Mouse (Mus musculus) G1E (cell line): ENCODE data around the gene Hsd17b13. TPM values are rescaled to one million over a fixed set of nuclear protein-coding genes. Genes with fewer than 3 reads are reported as not detected.

Source experiments
- ATAC-seq: 2 replicates; pipeline ENCODE4 v1.8.0; 2016; ENCODE audit warnings: mild to moderate bottlenecking; ENCODE audit not compliant: insufficient number of reproducible peaks, poor library complexity, low FRiP score, severe bottlenecking; ENCODE audit errors: extremely low read depth
- DNase-seq: peaks from one replicate; pipeline ENCODE4 v3.0.0; 2012; ENCODE audit warnings: low spot score
- H3K27me3 ChIP-seq: 2 replicates; pipeline ENCODE4 v1.6.1; 2012; ENCODE audit warnings: mild to moderate bottlenecking, low read length, inconsistent platforms; ENCODE audit not compliant: insufficient read depth
- H3K36me3 ChIP-seq: replicated peaks from 2 replicates; pipeline ENCODE3; 2012; ENCODE audit warnings: mild to moderate bottlenecking, inconsistent platforms
- H3K4me1 ChIP-seq: 2 replicates; pipeline ENCODE4 v1.6.1; 2012; ENCODE audit warnings: low read depth, low read length, inconsistent platforms, mixed read lengths; ENCODE audit not compliant: insufficient read depth
- H3K4me3 ChIP-seq: 2 replicates; pipeline ENCODE4 v1.5.1; 2012; ENCODE audit warnings: low read depth, mild to moderate bottlenecking, inconsistent platforms, low read length, moderate library complexity, mixed read lengths
- H3K9me3 ChIP-seq: replicated peaks from 2 replicates; pipeline ENCODE4 v1.6.1; 2012; ENCODE audit warnings: inconsistent platforms
- CTCF ChIP-seq: IDR thresholded peaks from 2 replicates; pipeline ENCODE4 v1.5.1; 2012; ENCODE audit warnings: low read depth, low read length, inconsistent platforms, mixed read lengths
- GATA1 ChIP-seq: IDR thresholded peaks from 2 replicates; pipeline ENCODE4 v1.6.1; 2012; ENCODE audit warnings: borderline replicate concordance, low read length, inconsistent platforms, mixed read lengths
- GATA2 ChIP-seq: IDR thresholded peaks from 2 replicates; pipeline ENCODE4 v1.6.1; 2012; ENCODE audit warnings: low read depth, low read length, inconsistent platforms, borderline replicate concordance
- POLR2AphosphoS5 ChIP-seq: IDR thresholded peaks from 2 replicates; pipeline ENCODE4 v1.6.1; 2012; ENCODE audit warnings: low read depth, low read length, inconsistent platforms; ENCODE audit not compliant: insufficient replicate concordance
- TAL1 ChIP-seq: conservative IDR thresholded peaks from 2 replicates; pipeline ENCODE4 v1.6.1; 2012; ENCODE audit warnings: low read depth, low read length, inconsistent platforms, mixed read lengths
- polyA plus RNA-seq: library from polyadenylated mRNA; stranded (reverse); fragments of >175 nt; gene quantifications from 2 replicates; pipeline ENCODE4 v1.2.3, GENCODE M21; 2012
- total RNA-seq, 2 experiments: library from RNA; stranded (forward) in 1 of 2; stranded (reverse) in 1 of 2; fragments of 200-1000 nt in 1 of 2; fragments of >200 nt in 1 of 2; fragmentation: Nextera tagmentation in 1 of 2; gene quantifications; 2 replicates each; pipeline ENCODE4 v1.2.3; 2014 to 2017

Gene Hsd17b13
- total and polyA plus RNA-seq, 3 experiments = not detected

- H3K4me3 ChIP-seq = no peak overlapping the region
- H3K9me3 ChIP-seq = no peaks in the 10 kb centered on the region
- DNase-seq (no peak), ATAC-seq (no peak)
- no peaks in the 10 kb centered on the region for H3K36me3 ChIP-seq
- H3K27me3 ChIP-seq = peaks cover 5% of the 10 kb centered on the region; the same call in 1 of the 2 replicates
- no peaks in the 10 kb centered on the region for H3K4me1 ChIP-seq
- TF ChIP-seq POLR2AphosphoS5 = no peak
- TF ChIP-seq CTCF = no peak
- TF ChIP-seq GATA2 = no peak
- no peak for TF ChIP-seq TAL1
- TF ChIP-seq GATA1 = no peak
Measured at GRCm38 (mm10) chr5:103928196-103928550, 49.0 kb downstream of the Hsd17b13 start.

- ATAC-seq (peak; percentile 76), DNase-seq (peak; percentile 50)
- Histone ChIP-seq H3K27me3 (peaks cover 7% of the 10 kb centered on the region; the same call in 1 of the 2 replicates), H3K9me3 (no peaks in the 10 kb centered on the region), H3K36me3 (no peaks in the 10 kb centered on the region), H3K4me3 (no peak overlapping the region), H3K4me1 (no peaks in the 10 kb centered on the region)
- TF ChIP-seq CTCF = peak; percentile 78
- no peak for TF ChIP-seq GATA1
- no peak for TF ChIP-seq POLR2AphosphoS5
- no peak for TF ChIP-seq TAL1
- no peak for TF ChIP-seq GATA2
Measured at GRCm38 (mm10) chr5:103927429-103928195, 49.6 kb downstream of the Hsd17b13 start.

GRCm38 (mm10) chr5:103926398-103926797, 50.8 kb downstream of the Hsd17b13 start:
- TF ChIP-seq CTCF (peak; percentile 20; the same call in 1 of the 2 replicates), TAL1 (no peak)
- Histone ChIP-seq H3K9me3 (no peaks in the 10 kb centered on the region), H3K27me3 (peaks cover 7% of the 10 kb centered on the region; the same call in 1 of the 2 replicates), H3K36me3 (no peaks in the 10 kb centered on the region), H3K4me1 (no peaks in the 10 kb centered on the region), H3K4me3 (no peak overlapping the region)
- DNase-seq = no peak
- no peak for ATAC-seq

- Histone ChIP-seq H3K36me3 (no peaks in the 10 kb centered on the region), H3K9me3 (no peaks in the 10 kb centered on the region), H3K4me3 (no peak overlapping the region), H3K27me3 (peaks cover 7% of the 10 kb centered on the region; the same call in 1 of the 2 replicates), H3K4me1 (0 out of 2 replicates have a peak, but pooled peaks cover 7% of the 10 kb centered on the region)
- TF ChIP-seq GATA2 (no peak), GATA1 (no peak), TAL1 (no peak), POLR2AphosphoS5 (no peak), CTCF (no peak)
- no peak for ATAC-seq
- DNase-seq = no peak
Measured at GRCm38 (mm10) chr5:103923755-103924154, 53.5 kb downstream of the Hsd17b13 start.

GRCm38 (mm10) chr5:103923101-103923500, 54.1 kb downstream of the Hsd17b13 start:
- DNase-seq (no peak), ATAC-seq (no peak)
- Histone ChIP-seq H3K9me3 (no peaks in the 10 kb centered on the region), H3K4me1 (0 out of 2 replicates have a peak, but pooled peaks cover 7% of the 10 kb centered on the region), H3K4me3 (no peak overlapping the region), H3K36me3 (no peaks in the 10 kb centered on the region), H3K27me3 (peaks cover 7% of the 10 kb centered on the region; the same call in 1 of the 2 replicates)
- TF ChIP-seq CTCF = no peak
- no peak for TF ChIP-seq GATA2
- no peak for TF ChIP-seq GATA1
- TF ChIP-seq TAL1 = no peak
- no peak for TF ChIP-seq POLR2AphosphoS5

GRCm38 (mm10) chr5:103922436-103922835, 54.8 kb downstream of the Hsd17b13 start:
- Histone ChIP-seq H3K4me1 (0 out of 2 replicates have a peak, but pooled peaks cover 7% of the 10 kb centered on the region), H3K27me3 (0 out of 2 replicates have a peak, but pooled peaks cover 4% of the 10 kb centered on the region), H3K36me3 (no peaks in the 10 kb centered on the region), H3K4me3 (no peak overlapping the region), H3K9me3 (no peaks in the 10 kb centered on the region)
- TF ChIP-seq GATA1 (no peak), TAL1 (no peak), CTCF (no peak)
- DNase-seq (no peak), ATAC-seq (no peak)
